Mouse (Mus musculus) retina, embryonic 14.5 days (tissue): ENCODE measurements around the gene Cyp3a44.
"Not testable (repeated sequence)": the region's sequence is repeated elsewhere in the genome, so short reads cannot be mapped to it uniquely, and the experiment has no call there.

Experiments
- DNase-seq: peaks from one replicate; pipeline ENCODE4 v3.0.0-alpha.2; 2015; ENCODE audit warnings: low spot score

Gene Cyp3a44

GRCm38 (mm10) chr5:145805796-145806195, at the start of gene Cyp3a44:
Gene Cyp3a44, minus strand, starts transcription at chr5:145805874.
- not testable (repeated sequence) for DNase-seq

GRCm38 (mm10) chr5:145800229-145800628, 5.4 kb downstream of the Cyp3a44 start:
- not testable (repeated sequence) for DNase-seq

GRCm38 (mm10) chr5:145793232-145793631, 12.4 kb downstream of the Cyp3a44 start:
- DNase-seq: not testable (repeated sequence)

GRCm38 (mm10) chr5:145737512-145737911, 68.2 kb downstream of the Cyp3a44 start:
- not testable (repeated sequence) for DNase-seq
